Mouse (Mus musculus) intestine, embryonic 16.5 days (tissue): Measurements from ENCODE around the gene Lgals1. TPM values are rescaled to one million over a fixed set of nuclear protein-coding genes. Genes with fewer than 3 reads are reported as not detected.

Source experiments
- ATAC-seq: fragments of 200-750 bp; cut with Nextera tagmentation; 2 replicates; pipeline ENCODE4 v1.8.0; 2017; ENCODE audit warnings: moderate TSS enrichment, moderate library complexity
- H3K27ac ChIP-seq: fragments of 300-500 bp; sonication (generic); 2 replicates; pipeline ENCODE4 v1.5.1; 2014; ENCODE audit warnings: mild to moderate bottlenecking, low read length
- H3K27me3 ChIP-seq: fragments of 300-500 bp; sonication (generic); replicated peaks from 2 replicates; pipeline ENCODE4 v1.6.1; 2014; ENCODE audit warnings: low read length, control low read depth, mixed read lengths; ENCODE audit not compliant: control insufficient read depth, insufficient read depth
- H3K36me3 ChIP-seq: fragments of 300-500 bp; sonication (generic); 2 replicates; pipeline ENCODE4 v1.6.1; 2014; ENCODE audit warnings: low read length, control low read depth; ENCODE audit not compliant: control insufficient read depth, insufficient read depth
- H3K4me1 ChIP-seq: fragments of 300-500 bp; sonication (generic); 2 replicates; pipeline ENCODE4 v1.6.1; 2014; ENCODE audit warnings: low read length, control low read depth, mixed read lengths; ENCODE audit not compliant: control insufficient read depth, insufficient read depth
- H3K4me2 ChIP-seq: fragments of 300-500 bp; sonication (generic); 2 replicates; pipeline ENCODE4 v1.6.1; 2014; ENCODE audit warnings: low read depth, low read length, control low read depth
- H3K4me3 ChIP-seq: fragments of 300-500 bp; sonication (generic); 2 replicates; pipeline ENCODE4 v1.5.1; 2014; ENCODE audit warnings: mild to moderate bottlenecking, low read length
- H3K9ac ChIP-seq: fragments of 300-500 bp; sonication (generic); 2 replicates; pipeline ENCODE4 v1.6.1; 2014; ENCODE audit warnings: low read depth, low read length
- H3K9me3 ChIP-seq: fragments of 300-500 bp; sonication (generic); 2 replicates; pipeline ENCODE4 v1.6.1; 2016; ENCODE audit warnings: low read length, control low read depth; ENCODE audit not compliant: control insufficient read depth
- WGBS: fragments of 180-500 bp; shearing (Covaris S2); extraction: QIAGEN DNeasy Blood & Tissue Kit; methylation state at CpG from one replicate; pipeline ENCODE4 v1.1.7; 2014; 5-methylcytosine and 5-hydroxymethylcytosine counted together
- polyA plus RNA-seq: library from polyadenylated mRNA; unstranded; fragments of >200 nt; fragmentation: Nextera tagmentation; extraction: Ambion mirVana; gene quantifications from 2 replicates; pipeline ENCODE4 v1.2.1, GENCODE M21; 2015

Gene Lgals1
- polyA plus RNA-seq, 1 experiment from 2014 or later: 927 TPM

- H3K4me3 ChIP-seq: no peak overlapping the region
- no peak overlapping the region for H3K9ac ChIP-seq
- no peak for ATAC-seq
- no peak overlapping the region for H3K27ac ChIP-seq
- WGBS: 90% methylated on average over 6 of the region's 6 CpGs
- H3K9me3 ChIP-seq: no peaks in the 10 kb centered on the region
- peaks cover 8% of the 10 kb centered on the region; the same call in 1 of the 2 replicates for H3K36me3 ChIP-seq
- no peaks in the 10 kb centered on the region for H3K27me3 ChIP-seq
- H3K4me1 ChIP-seq: peaks cover 24% of the 10 kb centered on the region
- no peak overlapping the region for H3K4me2 ChIP-seq
These were observed 3.7 kb downstream of the Lgals1 start for GRCm38 (mm10) chr15:78930192-78930706.

GRCm38 (mm10) chr15:78930801-78931426, 4.4 kb downstream of the Lgals1 start:
- Histone ChIP-seq H3K27me3 (no peaks in the 10 kb centered on the region), H3K36me3 (peaks cover 8% of the 10 kb centered on the region; the same call in 1 of the 2 replicates), H3K9ac (no peak overlapping the region), H3K9me3 (no peaks in the 10 kb centered on the region), H3K4me1 (peaks cover 22% of the 10 kb centered on the region), H3K27ac (peak overlapping the region; percentile 6; the same call in 1 of the 2 replicates), H3K4me3 (no peak overlapping the region), H3K4me2 (no peak overlapping the region)
- no peak for ATAC-seq
- 86% methylated on average over 7 of the region's 7 CpGs for WGBS

GRCm38 (mm10) chr15:78931577-78931976, 5.1 kb downstream of the Lgals1 start:
- Histone ChIP-seq H3K27me3 (no peaks in the 10 kb centered on the region), H3K4me1 (peaks cover 24% of the 10 kb centered on the region), H3K9ac (no peak overlapping the region), H3K4me3 (no peak overlapping the region), H3K36me3 (peaks cover 8% of the 10 kb centered on the region; the same call in 1 of the 2 replicates), H3K27ac (no peak overlapping the region), H3K4me2 (no peak overlapping the region), H3K9me3 (no peaks in the 10 kb centered on the region)
- whole genome bisulfite sequencing: 17% methylated on average over 3 of the region's 3 CpGs
- ATAC-seq: no peak

GRCm38 (mm10) chr15:78934784-78935320, 8.3 kb downstream of the Lgals1 start, which contains the start of gene Nol12:
Nol12 (plus strand) TSS chr15:78934933.
- H3K9me3 ChIP-seq: no peaks in the 10 kb centered on the region
- peak within 1 kb of the TSS; percentile 72 for H3K4me3 ChIP-seq
- peaks cover 10% of the 10 kb centered on the region for H3K4me1 ChIP-seq
- no peaks in the 10 kb centered on the region for H3K27me3 ChIP-seq
- under 1% methylated on average over 42 of the region's 42 CpGs for WGBS
- peak; percentile 89 for ATAC-seq
- H3K4me2 ChIP-seq: peak within 1 kb of the TSS; percentile 67
- H3K36me3 ChIP-seq: peaks cover 18% of the 10 kb centered on the region
- peak within 1 kb of the TSS; percentile 79 for H3K9ac ChIP-seq
- peak within 1 kb of the TSS; percentile 75 for H3K27ac ChIP-seq

- 90% methylated on average over 12 of the region's 12 CpGs for WGBS
- Histone ChIP-seq H3K27me3 (no peaks in the 10 kb centered on the region), H3K4me1 (peaks cover 10% of the 10 kb centered on the region), H3K4me3 (no peak overlapping the region), H3K9ac (no peak overlapping the region), H3K27ac (no peak overlapping the region), H3K9me3 (no peaks in the 10 kb centered on the region), H3K4me2 (no peak overlapping the region), H3K36me3 (peaks cover 23% of the 10 kb centered on the region)
- no peak for ATAC-seq
These were observed 9.9 kb downstream of the Lgals1 start for GRCm38 (mm10) chr15:78936403-78936802.

GRCm38 (mm10) chr15:78937311-78937710, 10.8 kb downstream of the Lgals1 start:
- Histone ChIP-seq H3K4me3 (no peak overlapping the region), H3K9ac (no peak overlapping the region), H3K36me3 (peaks cover 23% of the 10 kb centered on the region), H3K27ac (no peak overlapping the region), H3K9me3 (no peaks in the 10 kb centered on the region), H3K4me2 (no peak overlapping the region), H3K4me1 (peaks cover 10% of the 10 kb centered on the region), H3K27me3 (no peaks in the 10 kb centered on the region)
- no peak for ATAC-seq
- whole genome bisulfite sequencing: 89% methylated on average over 10 of the region's 10 CpGs

GRCm38 (mm10) chr15:78937963-78938362, 11.4 kb downstream of the Lgals1 start:
- Histone ChIP-seq H3K27me3 (no peaks in the 10 kb centered on the region), H3K4me1 (peaks cover 11% of the 10 kb centered on the region), H3K4me3 (no peak overlapping the region), H3K27ac (no peak overlapping the region), H3K9me3 (no peaks in the 10 kb centered on the region), H3K4me2 (no peak overlapping the region), H3K9ac (no peak overlapping the region), H3K36me3 (peaks cover 23% of the 10 kb centered on the region)
- ATAC-seq: no peak
- WGBS: 84% methylated on average over 2 of the region's 2 CpGs

- H3K27ac ChIP-seq: no peak overlapping the region
- peaks cover 23% of the 10 kb centered on the region for H3K36me3 ChIP-seq
- H3K9me3 ChIP-seq: no peaks in the 10 kb centered on the region
- no peak for ATAC-seq
- no peak overlapping the region for H3K4me2 ChIP-seq
- no peaks in the 10 kb centered on the region for H3K27me3 ChIP-seq
- H3K4me1 ChIP-seq: peaks cover 14% of the 10 kb centered on the region
- H3K9ac ChIP-seq: no peak overlapping the region
- 89% methylated on average over 13 of the region's 13 CpGs for WGBS
- H3K4me3 ChIP-seq: no peak overlapping the region
These were observed 13.8 kb downstream of the Lgals1 start for GRCm38 (mm10) chr15:78940325-78940724.

- Histone ChIP-seq H3K4me1 (peaks cover 9% of the 10 kb centered on the region), H3K27me3 (peaks cover 3% of the 10 kb centered on the region), H3K4me3 (peak overlapping the region; percentile 48), H3K9ac (peak overlapping the region; percentile 68), H3K4me2 (peak overlapping the region; percentile 70), H3K36me3 (peaks cover 20% of the 10 kb centered on the region), H3K9me3 (no peaks in the 10 kb centered on the region), H3K27ac (no peak overlapping the region)
- under 1% methylated on average over 9 of the region's 9 CpGs for WGBS
- peak; percentile 70 for ATAC-seq
These were observed 16.1 kb downstream of the Lgals1 start for GRCm38 (mm10) chr15:78942663-78943062.
